Mouse (Mus musculus) olfactory bulb, adult 2 months (tissue): Measurements from ENCODE around the gene Mfsd2a.

Experiments used
- CTCF ChIP-seq: fragments of 200-500 bp; IDR thresholded peaks from 2 replicates; pipeline ENCODE4 v1.5.1; 2012; ENCODE audit warnings: low read depth, mild to moderate bottlenecking, low read length, moderate library complexity; ENCODE audit not compliant: insufficient read depth
- POLR2A ChIP-seq: fragments of 200-500 bp; IDR thresholded peaks from 2 replicates; pipeline ENCODE4 v1.6.1; 2012; ENCODE audit warnings: mild to moderate bottlenecking, low read depth, low read length, moderate library complexity; ENCODE audit not compliant: insufficient read depth

DNA sequence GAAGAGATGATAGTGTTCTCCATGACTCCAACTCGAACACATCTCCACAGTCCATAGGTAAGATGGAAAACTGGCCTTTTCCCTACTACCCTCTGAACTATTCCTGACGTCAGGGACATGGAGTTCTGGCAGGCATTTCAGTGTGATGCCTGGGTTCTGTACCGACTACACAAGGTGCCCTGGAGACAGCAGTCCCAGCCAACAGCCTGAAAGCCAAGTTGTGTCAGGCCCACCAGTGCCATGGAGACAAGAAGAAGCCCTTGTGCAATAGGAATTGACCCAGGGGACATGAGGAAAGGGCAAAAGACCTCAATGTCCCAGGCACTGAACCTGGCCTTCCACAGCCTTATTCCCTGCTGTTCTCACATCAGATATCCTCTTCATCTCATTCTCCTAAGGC is 18.8 kb upstream of the Mfsd2a start:
- no peak for TF ChIP-seq CTCF
- TF ChIP-seq POLR2A, result no peak
